Mouse (Mus musculus): ENCODE results near the gene Gm43720. TPM values are rescaled to one million over a fixed set of nuclear protein-coding genes. Genes with fewer than 3 reads are reported as not detected.
"Not testable (repeated sequence)": the region's sequence is repeated elsewhere in the genome, so short reads cannot be mapped to it uniquely, and the experiment has no call there.

Gm43720 gene
- polyA plus RNA-seq, 1 experiment from 2014 or later = 0.10 TPM

DNA sequence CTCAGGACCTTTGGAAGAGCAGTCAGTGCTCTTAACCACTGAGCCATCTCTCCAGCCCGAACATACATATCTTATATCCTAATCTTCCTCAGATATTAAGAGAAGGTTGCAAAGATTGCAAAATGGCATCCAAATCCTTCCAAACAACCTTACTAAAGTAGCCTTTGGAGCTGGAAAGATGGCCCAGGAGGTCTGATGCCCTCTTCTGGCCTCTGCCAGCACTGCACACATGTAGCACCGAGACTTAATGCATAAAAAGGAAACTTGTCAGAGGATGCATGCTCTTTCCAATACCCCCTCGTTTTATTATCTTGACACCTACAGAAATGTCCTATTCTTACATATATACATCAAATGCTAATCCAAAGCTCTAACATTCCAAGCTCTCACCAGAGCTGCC lies 51.7 kb downstream of the Gm43720 start:
- Histone ChIP-seq H3K27me3 (no peaks in the 10 kb centered on the region), H3K27ac (no peak overlapping the region), H3K4me1 (no peaks in the 10 kb centered on the region), H3K4me2 (no peak overlapping the region), H3K36me3 (replicated peaks) (no peaks in the 10 kb centered on the region), H3K9ac (no peak overlapping the region), H3K4me3 (replicated peaks) (no peak overlapping the region), H3K9me3 (no peaks in the 10 kb centered on the region)
- no peak for ATAC-seq (ENCODE audit: low FRiP score)
- 63% methylated on average over 3 of the region's 3 CpGs for WGBS

DNA sequence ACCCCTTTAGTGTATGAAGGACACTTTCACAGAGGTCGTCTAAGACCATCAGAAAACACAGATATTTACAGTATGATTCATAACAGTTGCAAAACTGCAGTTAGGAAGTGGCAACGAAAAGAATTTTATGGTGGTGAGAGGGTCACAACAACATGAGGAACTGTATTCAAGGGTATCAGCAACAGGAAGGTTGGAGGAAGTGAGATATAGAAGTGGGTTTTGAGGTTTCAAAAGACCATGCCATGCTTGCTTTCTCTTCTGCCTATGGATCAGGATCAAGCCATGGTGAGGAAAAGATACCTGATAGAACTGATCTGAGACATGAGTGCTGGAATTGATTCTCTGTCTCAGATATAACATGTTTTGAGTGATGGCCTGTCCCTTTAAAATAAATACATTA lies 52.4 kb downstream of the Gm43720 start:
- ATAC-seq (ENCODE audit: low FRiP score) = no peak
- no peaks in the 10 kb centered on the region for H3K27me3 ChIP-seq
- no peaks in the 10 kb centered on the region for H3K4me1 ChIP-seq
- WGBS = 82% methylated on average over 2 of the region's 2 CpGs
- no peaks in the 10 kb centered on the region for H3K36me3 ChIP-seq (replicated peaks)
- H3K4me3 ChIP-seq (replicated peaks) = no peak overlapping the region
- H3K27ac ChIP-seq = no peak overlapping the region
- no peak overlapping the region for H3K4me2 ChIP-seq
- no peaks in the 10 kb centered on the region for H3K9me3 ChIP-seq
- no peak overlapping the region for H3K9ac ChIP-seq

DNA sequence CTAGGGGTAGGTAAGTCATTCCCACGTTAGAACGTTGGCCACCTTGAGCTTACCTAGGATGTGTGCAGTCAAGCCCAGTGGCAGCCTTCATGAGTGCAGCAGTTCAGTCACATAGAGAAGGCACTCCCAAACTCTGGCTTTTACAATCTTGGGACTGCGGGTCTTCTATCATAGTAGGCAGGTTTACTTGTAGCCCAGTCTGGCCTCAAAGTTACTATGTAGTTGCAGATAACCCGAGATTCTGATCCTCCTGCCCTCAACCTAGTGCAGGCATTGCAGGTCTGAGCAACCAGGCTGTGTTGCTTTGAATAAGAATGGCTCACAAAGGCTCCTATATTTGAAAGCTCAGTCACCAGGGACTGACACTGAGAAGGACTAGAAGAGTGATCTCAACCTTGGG lies 53.3 kb downstream of the Gm43720 start:
- 83% methylated on average over 4 of the region's 4 CpGs for WGBS
- Histone ChIP-seq H3K4me2 (no peak overlapping the region), H3K9ac (no peak overlapping the region), H3K36me3 (replicated peaks) (no peaks in the 10 kb centered on the region), H3K4me3 (replicated peaks) (no peak overlapping the region), H3K27ac (no peak overlapping the region), H3K9me3 (no peaks in the 10 kb centered on the region), H3K27me3 (no peaks in the 10 kb centered on the region), H3K4me1 (no peaks in the 10 kb centered on the region)
- ATAC-seq (ENCODE audit: low FRiP score) = no peak

DNA sequence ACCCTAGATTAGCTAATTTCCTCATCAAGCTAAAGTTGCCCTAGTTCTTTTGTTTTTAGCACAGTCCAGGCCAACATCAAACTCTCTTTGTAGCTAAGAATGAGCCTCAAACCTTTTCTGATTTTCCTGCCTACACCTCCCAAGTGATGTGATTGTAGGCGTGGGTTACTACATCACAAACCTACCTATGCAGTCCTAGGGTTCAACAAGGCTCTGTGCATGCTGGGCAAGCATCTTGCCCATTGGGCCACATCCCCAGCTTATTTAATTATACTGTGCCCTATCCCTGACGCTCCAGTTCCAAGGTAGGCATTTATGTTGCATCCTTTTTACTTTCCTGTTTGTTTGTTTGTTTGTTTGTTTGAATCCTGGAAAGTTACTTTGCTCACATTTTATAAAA lies 54.1 kb downstream of the Gm43720 start, which contains the start of gene Nxpe5:
Gene Nxpe5, plus strand, starts transcription at position 199 of the 400 bp plus-strand sequence.
- H3K4me2 ChIP-seq = no peak within 1 kb of the TSS
- no peaks in the 10 kb centered on the region for H3K36me3 ChIP-seq (replicated peaks)
- no peak within 1 kb of the TSS for H3K9ac ChIP-seq
- H3K4me1 ChIP-seq = no peaks in the 10 kb centered on the region
- no peaks in the 10 kb centered on the region for H3K27me3 ChIP-seq
- no peaks in the 10 kb centered on the region for H3K9me3 ChIP-seq
- no peak within 1 kb of the TSS for H3K27ac ChIP-seq
- ATAC-seq (ENCODE audit: low FRiP score) = no peak
- H3K4me3 ChIP-seq (replicated peaks) = no peak within 1 kb of the TSS
- WGBS = 53% methylated on average over 2 of the region's 2 CpGs

DNA sequence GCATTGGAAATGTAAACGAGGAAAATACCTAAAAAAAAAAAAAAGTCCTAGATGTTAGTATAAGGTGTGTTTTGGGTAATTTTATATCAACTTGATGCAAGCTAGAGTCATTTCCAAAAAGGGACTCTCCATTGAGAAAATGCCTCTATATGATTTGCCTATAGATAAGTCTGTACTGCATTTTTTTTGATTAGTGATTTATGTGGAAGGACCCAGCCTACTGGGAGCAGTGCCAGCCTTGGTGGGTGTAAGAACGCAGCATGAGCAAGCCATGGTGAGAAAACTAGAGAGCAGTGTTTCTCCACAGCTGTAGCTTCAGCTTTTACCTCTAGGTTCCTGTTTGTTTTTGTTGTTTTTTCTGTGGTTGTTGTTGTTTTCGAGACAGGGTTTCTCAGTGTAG lies 56.5 kb downstream of the Gm43720 start:
- H3K27ac ChIP-seq = no peak overlapping the region
- WGBS = 66% methylated on average over 3 of the region's 3 CpGs
- no peaks in the 10 kb centered on the region for H3K27me3 ChIP-seq

DNA sequence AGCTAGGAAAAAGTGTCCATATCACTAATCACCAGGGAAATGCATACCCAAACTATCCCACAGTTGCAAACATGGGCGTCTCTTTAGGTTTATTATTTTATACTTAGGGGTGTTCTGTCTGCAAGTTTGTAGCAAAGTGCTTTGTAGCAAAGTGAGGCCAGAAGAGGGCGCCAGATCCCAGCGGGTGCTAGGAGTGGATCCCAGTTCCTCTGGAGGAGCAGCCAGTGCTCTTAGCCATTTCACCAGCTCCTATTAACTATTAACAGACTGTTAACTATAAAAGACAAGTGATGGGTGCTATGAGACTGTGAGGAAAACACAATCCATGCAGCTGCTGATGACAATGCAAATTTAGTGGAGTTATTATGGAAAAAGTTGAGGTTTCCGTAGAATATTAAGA lies 57.6 kb downstream of the Gm43720 start:
- Histone ChIP-seq H3K27me3 (no peaks in the 10 kb centered on the region), H3K9ac (no peak overlapping the region), H3K4me3 (replicated peaks) (no peak overlapping the region), H3K4me2 (no peak overlapping the region), H3K9me3 (no peaks in the 10 kb centered on the region), H3K4me1 (no peaks in the 10 kb centered on the region), H3K36me3 (replicated peaks) (no peaks in the 10 kb centered on the region), H3K27ac (no peak overlapping the region)
- ATAC-seq (ENCODE audit: low FRiP score) = no peak
- WGBS = 25% methylated on average over 4 of the region's 4 CpGs

More for the DNA sequence above, 56.5 kb downstream of the Gm43720 start:
- Histone ChIP-seq H3K4me1 (no peaks in the 10 kb centered on the region), H3K9me3 (no peaks in the 10 kb centered on the region), H3K4me2 (no peak overlapping the region), H3K36me3 (replicated peaks) (no peaks in the 10 kb centered on the region), H3K9ac (no peak overlapping the region), H3K4me3 (replicated peaks) (no peak overlapping the region)
- no peak for ATAC-seq (ENCODE audit: low FRiP score)

DNA sequence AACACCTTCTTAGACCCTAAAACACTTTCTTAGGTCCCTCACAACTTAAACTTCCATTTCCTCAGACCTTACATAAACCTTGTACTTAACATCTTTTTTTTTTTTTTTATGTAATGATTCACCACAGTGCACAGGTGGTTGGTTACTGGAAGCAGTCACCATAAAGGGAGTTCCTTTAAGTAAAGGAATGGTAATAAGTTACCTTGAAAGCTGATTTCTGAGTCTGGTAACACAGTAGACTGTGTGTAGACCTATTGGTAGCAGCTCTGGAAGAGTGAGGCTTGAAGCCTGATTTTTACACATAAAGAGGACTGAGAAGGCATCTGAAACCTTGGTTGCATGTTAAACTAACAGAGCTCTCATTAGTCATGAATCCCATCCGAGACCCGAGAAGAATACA lies 59.9 kb downstream of the Gm43720 start:
- Histone ChIP-seq H3K4me2 (no peak overlapping the region), H3K36me3 (replicated peaks) (no peaks in the 10 kb centered on the region), H3K27me3 (no peaks in the 10 kb centered on the region), H3K4me3 (replicated peaks) (no peak overlapping the region), H3K9me3 (0 out of 2 replicates have a peak, but pooled peaks cover 12% of the 10 kb centered on the region), H3K9ac (no peak overlapping the region), H3K27ac (no peak overlapping the region), H3K4me1 (no peaks in the 10 kb centered on the region)
- no peak for ATAC-seq (ENCODE audit: low FRiP score)
- WGBS = 79% methylated on average over 2 of the region's 2 CpGs

DNA sequence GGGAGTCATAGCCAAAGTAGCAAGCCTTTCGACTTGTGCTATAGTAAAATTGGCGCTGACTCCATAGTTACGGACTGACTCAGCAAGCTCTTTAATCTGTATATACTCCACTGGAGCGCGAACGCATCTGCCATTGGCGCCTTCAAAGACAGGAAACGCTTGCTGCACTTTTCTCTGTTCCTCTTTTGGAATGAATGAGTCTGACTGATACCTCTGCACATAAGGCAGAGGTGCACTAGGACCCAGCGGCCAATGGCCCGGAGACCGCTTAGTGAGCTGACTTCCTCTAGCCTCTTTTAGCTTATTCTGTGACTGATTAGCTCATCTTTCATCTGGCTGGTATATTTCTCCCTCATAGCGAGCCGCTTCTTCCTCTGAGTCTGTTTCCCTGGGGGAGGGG lies 63.1 kb downstream of the Gm43720 start:
- H3K4me2 ChIP-seq; H3K27ac ChIP-seq; H3K9ac ChIP-seq; ATAC-seq (ENCODE audit: low FRiP score); H3K4me3 ChIP-seq (replicated peaks); H3K27me3 ChIP-seq; H3K36me3 ChIP-seq (replicated peaks); H3K4me1 ChIP-seq: not testable (repeated sequence)
- 91% methylated on average over 13 of the region's 13 CpGs for WGBS
- H3K9me3 ChIP-seq = 0 out of 2 replicates have a peak, but pooled peaks cover 12% of the 10 kb centered on the region

Other genes starting within 250 kb of the Gm43720 start
- gene Smok3c, start 226.8 kb downstream of the Gm43720 start, polyA plus RNA-seq (2016; fragmentation: Nextera tagmentation; extraction: Ambion mirVana) = not detected in 2 replicates
- 36.2 and 39.4 TPM in 2 replicates for gene Zkscan1, start 194.9 kb downstream of the Gm43720 start, polyA plus RNA-seq (2016; fragmentation: Nextera tagmentation; extraction: Ambion mirVana)
- gene Zscan21, start 163.1 kb downstream of the Gm43720 start, polyA plus RNA-seq (2016; fragmentation: Nextera tagmentation; extraction: Ambion mirVana) = 101 and 103 TPM in 2 replicates
- gene Zfp113, start 124.2 kb downstream of the Gm43720 start, polyA plus RNA-seq (2016; fragmentation: Nextera tagmentation; extraction: Ambion mirVana) = 43.9 and 44.1 TPM in 2 replicates
- 274 and 282 TPM in 2 replicates for gene Cops6, start 118.9 kb downstream of the Gm43720 start, polyA plus RNA-seq (2016; fragmentation: Nextera tagmentation; extraction: Ambion mirVana)
- gene Ap4m1, start 108.0 kb downstream of the Gm43720 start, polyA plus RNA-seq (2016; fragmentation: Nextera tagmentation; extraction: Ambion mirVana) = 24.6 and 27.5 TPM in 2 replicates
- 313 and 320 TPM in 2 replicates for gene Mcm7, start 107.5 kb downstream of the Gm43720 start, polyA plus RNA-seq (2016; fragmentation: Nextera tagmentation; extraction: Ambion mirVana)
- gene Taf6, start 92.5 kb downstream of the Gm43720 start, polyA plus RNA-seq (2016; fragmentation: Nextera tagmentation; extraction: Ambion mirVana) = 133 and 137 TPM in 2 replicates
- 44.3 and 47.8 TPM in 2 replicates for gene Cnpy4, start 92.5 kb downstream of the Gm43720 start, polyA plus RNA-seq (2016; fragmentation: Nextera tagmentation; extraction: Ambion mirVana)
- 9.5 and 11.1 TPM in 2 replicates for gene Mblac1, start 85.6 kb downstream of the Gm43720 start, polyA plus RNA-seq (2016; fragmentation: Nextera tagmentation; extraction: Ambion mirVana)
- not detected in 2 replicates for gene Nxpe5, start 54.1 kb downstream of the Gm43720 start, polyA plus RNA-seq (2016; fragmentation: Nextera tagmentation; extraction: Ambion mirVana)
- gene Lamtor4, start 24.5 kb downstream of the Gm43720 start, polyA plus RNA-seq (2016; fragmentation: Nextera tagmentation; extraction: Ambion mirVana) = 42.3 and 47.3 TPM in 2 replicates
- 14.0 and 16.0 TPM in 2 replicates for gene BC037034, start 15.9 kb downstream of the Gm43720 start, polyA plus RNA-seq (2016; fragmentation: Nextera tagmentation; extraction: Ambion mirVana)
- gene Gal3st4, start 7.1 kb downstream of the Gm43720 start, polyA plus RNA-seq (2016; fragmentation: Nextera tagmentation; extraction: Ambion mirVana) = 3.3 and 3.9 TPM in 2 replicates
- gene Gpc2, start within 50 bp of the Gm43720 start, polyA plus RNA-seq (2016; fragmentation: Nextera tagmentation; extraction: Ambion mirVana) = 121 and 140 TPM in 2 replicates
- gene Stag3, start 282 bp upstream of the Gm43720 start, polyA plus RNA-seq (2016; fragmentation: Nextera tagmentation; extraction: Ambion mirVana) = 4.3 and 5.2 TPM in 2 replicates
- not detected in 2 replicates for gene Pvrig, start 62.0 kb upstream of the Gm43720 start, polyA plus RNA-seq (2016; fragmentation: Nextera tagmentation; extraction: Ambion mirVana)
- gene Zfp157, start 161.5 kb upstream of the Gm43720 start, polyA plus RNA-seq (2016; fragmentation: Nextera tagmentation; extraction: Ambion mirVana) = 63.7 and 64.7 TPM in 2 replicates